Mouse (Mus musculus): Measurements from ENCODE around the gene Mcm7. TPM values are rescaled to one million over a fixed set of nuclear protein-coding genes. Genes with fewer than 3 reads are reported as not detected.
A peak's percentile ranks its signal among the peaks of the same experiment; 100 is the strongest.

Mcm7 gene
- polyA plus RNA-seq, 1 experiment from 2014 or later, result 302 TPM

GRCm38 (mm10) chr5:138154390-138154789, 17.8 kb downstream of the Mcm7 start:
- no peaks in the 10 kb centered on the region for H3K9me3 ChIP-seq
- H3K4me2 ChIP-seq, result peak overlapping the region; percentile 66
- H3K4me1 ChIP-seq (replicated peaks), result peaks cover 7% of the 10 kb centered on the region; the same call in 1 of the 2 replicates
- ATAC-seq (ENCODE audit: insufficient number of reproducible peaks, insufficient read depth, low FRiP score, low TSS enrichment, low read depth), result no peak
- no peak overlapping the region for H3K27ac ChIP-seq
- 87% methylated on average over 3 of the region's 3 CpGs for WGBS
- peaks cover 37% of the 10 kb centered on the region for H3K36me3 ChIP-seq
- H3K4me3 ChIP-seq (replicated peaks), result peak overlapping the region; percentile 76
- H3K27me3 ChIP-seq, result no peaks in the 10 kb centered on the region
- peak overlapping the region; percentile 91 for H3K9ac ChIP-seq (replicated peaks)

- Histone ChIP-seq H3K9me3 (no peaks in the 10 kb centered on the region), H3K27ac (no peak overlapping the region), H3K9ac (replicated peaks) (no peak overlapping the region), H3K27me3 (no peaks in the 10 kb centered on the region), H3K36me3 (peaks cover 44% of the 10 kb centered on the region), H3K4me2 (no peak overlapping the region), H3K4me1 (replicated peaks) (no peaks in the 10 kb centered on the region), H3K4me3 (replicated peaks) (no peak overlapping the region)
- WGBS, result 87% methylated on average over 4 of the region's 4 CpGs
- ATAC-seq (ENCODE audit: insufficient number of reproducible peaks, insufficient read depth, low FRiP score, low TSS enrichment, low read depth), result no peak
These were observed 33.6 kb downstream of the Mcm7 start for GRCm38 (mm10) chr5:138138585-138138984.

- WGBS, result 63% methylated on average over 8 of the region's 8 CpGs
- Histone ChIP-seq H3K4me2 (no peak overlapping the region), H3K36me3 (peaks cover 44% of the 10 kb centered on the region), H3K4me3 (replicated peaks) (no peak overlapping the region), H3K9ac (replicated peaks) (no peak overlapping the region), H3K4me1 (replicated peaks) (no peaks in the 10 kb centered on the region), H3K27ac (no peak overlapping the region), H3K27me3 (no peaks in the 10 kb centered on the region), H3K9me3 (no peaks in the 10 kb centered on the region)
- ATAC-seq (ENCODE audit: insufficient number of reproducible peaks, insufficient read depth, low FRiP score, low TSS enrichment, low read depth), result no peak
These were observed 34.2 kb downstream of the Mcm7 start for GRCm38 (mm10) chr5:138137935-138138549.

GRCm38 (mm10) chr5:138137257-138137656, 35.0 kb downstream of the Mcm7 start:
- no peak overlapping the region for H3K4me2 ChIP-seq
- no peak overlapping the region for H3K4me3 ChIP-seq (replicated peaks)
- no peaks in the 10 kb centered on the region for H3K4me1 ChIP-seq (replicated peaks)
- WGBS, result 93% methylated on average over 4 of the region's 4 CpGs
- H3K36me3 ChIP-seq, result peaks cover 46% of the 10 kb centered on the region
- no peaks in the 10 kb centered on the region for H3K27me3 ChIP-seq
- ATAC-seq (ENCODE audit: insufficient number of reproducible peaks, insufficient read depth, low FRiP score, low TSS enrichment, low read depth), result no peak
- H3K9ac ChIP-seq (replicated peaks), result no peak overlapping the region
- no peaks in the 10 kb centered on the region for H3K9me3 ChIP-seq
- no peak overlapping the region for H3K27ac ChIP-seq

- Histone ChIP-seq H3K4me2 (no peak overlapping the region), H3K9me3 (no peaks in the 10 kb centered on the region), H3K27ac (no peak overlapping the region), H3K36me3 (peaks cover 79% of the 10 kb centered on the region), H3K4me3 (replicated peaks) (no peak overlapping the region), H3K9ac (replicated peaks) (no peak overlapping the region), H3K27me3 (no peaks in the 10 kb centered on the region), H3K4me1 (replicated peaks) (no peaks in the 10 kb centered on the region)
- ATAC-seq (ENCODE audit: insufficient number of reproducible peaks, insufficient read depth, low FRiP score, low TSS enrichment, low read depth), result no peak
- 80% methylated on average over 5 of the region's 5 CpGs for WGBS
These were observed 39.7 kb downstream of the Mcm7 start for GRCm38 (mm10) chr5:138132425-138133064.

GRCm38 (mm10) chr5:138118041-138118440, 54.2 kb downstream of the Mcm7 start:
- Histone ChIP-seq H3K36me3 (peaks cover 35% of the 10 kb centered on the region), H3K4me1 (replicated peaks) (peaks cover 10% of the 10 kb centered on the region), H3K27ac (no peak overlapping the region), H3K9me3 (no peaks in the 10 kb centered on the region), H3K27me3 (no peaks in the 10 kb centered on the region), H3K9ac (replicated peaks) (peak overlapping the region; percentile 75), H3K4me3 (replicated peaks) (peak overlapping the region; percentile 65), H3K4me2 (peak overlapping the region; percentile 71)
- 80% methylated on average over 3 of the region's 3 CpGs for WGBS
- no peak for ATAC-seq (ENCODE audit: insufficient number of reproducible peaks, insufficient read depth, low FRiP score, low TSS enrichment, low read depth)

GRCm38 (mm10) chr5:138117199-138118015, 54.8 kb downstream of the Mcm7 start:
- Histone ChIP-seq H3K27ac (peak overlapping the region; percentile 94), H3K27me3 (no peaks in the 10 kb centered on the region), H3K4me2 (peak overlapping the region; percentile 71), H3K9me3 (no peaks in the 10 kb centered on the region), H3K4me1 (replicated peaks) (peaks cover 10% of the 10 kb centered on the region), H3K36me3 (peaks cover 29% of the 10 kb centered on the region), H3K4me3 (replicated peaks) (peak overlapping the region; percentile 65), H3K9ac (replicated peaks) (peak overlapping the region; percentile 75)
- no peak for ATAC-seq (ENCODE audit: insufficient number of reproducible peaks, insufficient read depth, low FRiP score, low TSS enrichment, low read depth)
- 8% methylated on average over 16 of the region's 16 CpGs for WGBS

GRCm38 (mm10) chr5:138116255-138117198, 55.7 kb downstream of the Mcm7 start, which contains the start of gene Zscan21:
Gene Zscan21 (plus strand): TSS chr5:138116903.
- H3K4me2 ChIP-seq, result peak within 1 kb of the TSS; percentile 71
- no peaks in the 10 kb centered on the region for H3K9me3 ChIP-seq
- WGBS, result 7% methylated on average over 38 of the region's 38 CpGs

More at GRCm38 (mm10) chr5:138116255-138117198, 55.7 kb downstream of the Mcm7 start, which contains the start of gene Zscan21:
- peaks cover 24% of the 10 kb centered on the region for H3K36me3 ChIP-seq
- peaks cover 10% of the 10 kb centered on the region for H3K4me1 ChIP-seq (replicated peaks)
- peak within 1 kb of the TSS; percentile 94 for H3K27ac ChIP-seq
- no peaks in the 10 kb centered on the region for H3K27me3 ChIP-seq
- peak within 1 kb of the TSS; percentile 65 for H3K4me3 ChIP-seq (replicated peaks)
- peak; percentile 88 for ATAC-seq (ENCODE audit: insufficient number of reproducible peaks, insufficient read depth, low FRiP score, low TSS enrichment, low read depth)
- peak within 1 kb of the TSS; percentile 75 for H3K9ac ChIP-seq (replicated peaks)
